Mouse (Mus musculus) midbrain, embryonic 11.5 days (tissue): Measurements from ENCODE around the gene Tmem219. TPM values are rescaled to one million over a fixed set of nuclear protein-coding genes. Genes with fewer than 3 reads are reported as not detected.

Experiments
- ATAC-seq: fragments of 200-750 bp; cut with Nextera tagmentation; 2 replicates; pipeline ENCODE4 v1.8.0; 2017; ENCODE audit warnings: moderate TSS enrichment, moderate library complexity; ENCODE audit not compliant: low FRiP score
- DNase-seq: peaks from one replicate; pipeline ENCODE4 v3.0.0; 2015; ENCODE audit warnings: low spot score; ENCODE audit errors: missing footprints
- H3K27ac ChIP-seq: fragments of 300-500 bp; sonication (generic); 2 replicates; pipeline ENCODE4 v1.5.1; 2014; ENCODE audit warnings: low read depth, low read length
- H3K27me3 ChIP-seq: fragments of 300-500 bp; sonication (generic); 2 replicates; pipeline ENCODE4 v1.6.1; 2014; ENCODE audit warnings: mild to moderate bottlenecking, low read length, moderate library complexity, mixed read lengths; ENCODE audit not compliant: control insufficient read depth, insufficient read depth
- H3K36me3 ChIP-seq: fragments of 300-500 bp; sonication (generic); 2 replicates; pipeline ENCODE4 v1.6.1; 2014; ENCODE audit warnings: mild to moderate bottlenecking, low read length, moderate library complexity, mixed read lengths; ENCODE audit not compliant: control insufficient read depth, insufficient read depth
- H3K4me1 ChIP-seq: fragments of 300-500 bp; sonication (generic); 2 replicates; pipeline ENCODE4 v1.6.1; 2014; ENCODE audit warnings: low read length; ENCODE audit not compliant: control insufficient read depth, insufficient read depth
- H3K4me2 ChIP-seq: fragments of 300-500 bp; sonication (generic); 2 replicates; pipeline ENCODE4 v1.6.1; 2014; ENCODE audit warnings: mild to moderate bottlenecking, moderate library complexity
- H3K4me3 ChIP-seq: fragments of 300-500 bp; sonication (generic); 2 replicates; pipeline ENCODE4 v1.5.1; 2014; ENCODE audit warnings: low read depth, low read length
- H3K9ac ChIP-seq: fragments of 300-500 bp; sonication (generic); 2 replicates; pipeline ENCODE4 v1.6.1; 2014; ENCODE audit warnings: low read length
- H3K9me3 ChIP-seq: fragments of 300-500 bp; sonication (generic); 2 replicates; pipeline ENCODE4 v1.6.1; 2016; ENCODE audit warnings: low read length; ENCODE audit not compliant: control insufficient read depth
- WGBS: fragments of 180-500 bp; shearing (Covaris S2); extraction: QIAGEN DNeasy Blood & Tissue Kit; methylation state at CpG from one replicate; pipeline ENCODE4 v1.1.7; 2014; 5-methylcytosine and 5-hydroxymethylcytosine counted together
- polyA plus RNA-seq: library from polyadenylated mRNA; unstranded; fragments of >200 nt; fragmentation: Nextera tagmentation; extraction: Ambion mirVana; gene quantifications from 2 replicates; pipeline ENCODE4 v1.2.1, GENCODE M21; 2014

Gene Tmem219
- polyA plus RNA-seq, 1 experiment from 2014 or later = 26.5 TPM

GRCm38 (mm10) chr7:126883731-126884181 lies 39.0 kb downstream of the Tmem219 start:
- H3K27me3 ChIP-seq = no peaks in the 10 kb centered on the region
- H3K4me3 ChIP-seq = peak overlapping the region; percentile 75
- H3K36me3 ChIP-seq = peaks cover 10% of the 10 kb centered on the region
- ATAC-seq (0 out of 2 replicates have a peak, but pooled peaks have one; percentile 8), DNase-seq (peak; percentile 91)
- peak overlapping the region; percentile 98 for H3K4me2 ChIP-seq
- peak overlapping the region; percentile 86 for H3K9ac ChIP-seq
- H3K4me1 ChIP-seq = peaks cover 23% of the 10 kb centered on the region
- WGBS = 0% methylated on average over 13 of the region's 15 CpGs
- 0 out of 2 replicates have a peak overlapping the region, but pooled peaks have one; percentile 16 for H3K27ac ChIP-seq
- no peaks in the 10 kb centered on the region for H3K9me3 ChIP-seq

DNA sequence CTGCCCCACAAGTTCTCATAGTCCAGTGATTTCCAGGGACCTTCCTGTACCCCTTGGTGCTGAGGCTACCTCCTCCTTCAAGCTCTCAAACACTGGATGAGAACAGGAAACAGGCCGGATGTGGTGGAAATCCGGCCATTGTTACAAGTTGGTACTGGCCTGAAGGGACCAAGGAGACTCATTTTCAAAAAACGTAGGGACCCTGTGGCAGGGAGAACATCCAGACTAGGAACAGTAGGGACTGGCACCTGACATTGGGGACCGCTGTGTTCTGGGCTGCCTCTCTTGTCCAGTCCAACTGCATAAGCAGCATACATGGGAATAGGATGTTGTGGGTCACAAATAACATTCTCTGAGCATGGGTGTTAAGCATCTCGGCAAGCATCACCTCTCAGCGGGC lies 41.7 kb downstream of the Tmem219 start:
- Histone ChIP-seq H3K4me1 (peaks cover 23% of the 10 kb centered on the region), H3K9me3 (no peaks in the 10 kb centered on the region), H3K27ac (no peak overlapping the region), H3K4me3 (no peak overlapping the region; the same call in 1 of the 2 replicates), H3K9ac (0 out of 2 replicates have a peak overlapping the region, but pooled peaks have one; percentile 4), H3K36me3 (peaks cover 19% of the 10 kb centered on the region), H3K27me3 (no peaks in the 10 kb centered on the region), H3K4me2 (peak overlapping the region; percentile 10; the same call in 1 of the 2 replicates)
- DNase-seq (peak; percentile 31), ATAC-seq (no peak)
- WGBS = 84% methylated on average over 6 of the region's 6 CpGs

- 92% methylated on average over 1 of the region's 1 CpGs for WGBS
- Histone ChIP-seq H3K9me3 (no peaks in the 10 kb centered on the region), H3K27ac (no peak overlapping the region), H3K4me3 (no peak overlapping the region), H3K4me1 (peaks cover 8% of the 10 kb centered on the region), H3K4me2 (no peak overlapping the region), H3K9ac (no peak overlapping the region), H3K36me3 (peaks cover 49% of the 10 kb centered on the region), H3K27me3 (no peaks in the 10 kb centered on the region)
- no peak for ATAC-seq
- peak; percentile 73 for DNase-seq
These were observed 45.5 kb downstream of the Tmem219 start for GRCm38 (mm10) chr7:126877239-126877638.

GRCm38 (mm10) chr7:126870520-126870891 lies 52.2 kb downstream of the Tmem219 start:
- H3K9ac ChIP-seq = no peak overlapping the region
- DNase-seq (no peak), ATAC-seq (no peak)
- no peak overlapping the region for H3K27ac ChIP-seq
- no peaks in the 10 kb centered on the region for H3K4me1 ChIP-seq
- H3K9me3 ChIP-seq = no peaks in the 10 kb centered on the region
- H3K36me3 ChIP-seq = peaks cover 59% of the 10 kb centered on the region
- H3K27me3 ChIP-seq = no peaks in the 10 kb centered on the region
- WGBS = 90% methylated on average over 2 of the region's 2 CpGs
- H3K4me3 ChIP-seq = no peak overlapping the region
- H3K4me2 ChIP-seq = no peak overlapping the region

DNA sequence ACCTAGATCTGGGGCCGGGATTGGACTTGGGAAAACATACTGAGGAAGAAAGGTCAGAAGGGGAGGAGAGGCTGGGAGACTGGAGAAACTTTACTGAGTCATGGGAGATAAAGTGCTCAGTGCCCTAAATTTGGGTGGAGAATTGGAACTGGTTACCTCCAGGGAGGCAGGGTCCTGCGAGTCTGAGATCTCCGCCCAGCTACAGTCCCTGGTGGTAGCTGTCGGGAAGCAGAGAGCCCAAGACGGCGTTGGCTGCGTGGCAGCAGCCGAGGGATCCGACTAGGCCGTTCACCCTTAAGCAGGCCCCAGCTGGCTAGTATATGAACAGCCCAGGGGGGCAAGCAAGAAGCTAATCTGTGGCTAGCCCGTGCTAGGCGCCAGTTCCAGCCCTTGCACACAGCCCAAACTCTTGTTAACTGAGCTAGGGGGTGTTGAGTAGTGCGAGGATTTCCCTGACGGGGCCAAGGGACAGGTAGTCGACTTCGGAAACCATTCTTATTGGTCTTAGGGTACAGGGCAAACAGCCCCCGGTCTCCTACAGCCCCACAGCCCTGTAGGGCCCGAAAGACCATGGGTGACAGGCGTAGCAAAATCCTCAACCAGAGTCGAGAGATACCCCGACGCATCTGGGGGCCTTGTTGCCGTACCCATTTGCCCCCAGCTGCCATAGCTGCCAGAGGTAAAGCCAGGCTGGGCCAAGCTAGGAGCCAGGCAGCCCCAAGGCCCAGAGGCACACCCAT lies 52.8 kb downstream of the Tmem219 start:
- no peaks in the 10 kb centered on the region for H3K9me3 ChIP-seq
- H3K36me3 ChIP-seq = peaks cover 55% of the 10 kb centered on the region
- WGBS = 91% methylated on average over 23 of the region's 23 CpGs
- no peaks in the 10 kb centered on the region for H3K4me1 ChIP-seq
- no peak overlapping the region for H3K4me3 ChIP-seq
- no peak for ATAC-seq
- H3K27ac ChIP-seq = no peak overlapping the region
- H3K27me3 ChIP-seq = no peaks in the 10 kb centered on the region
- DNase-seq = no peak
- no peak overlapping the region for H3K9ac ChIP-seq
- no peak overlapping the region for H3K4me2 ChIP-seq

DNA sequence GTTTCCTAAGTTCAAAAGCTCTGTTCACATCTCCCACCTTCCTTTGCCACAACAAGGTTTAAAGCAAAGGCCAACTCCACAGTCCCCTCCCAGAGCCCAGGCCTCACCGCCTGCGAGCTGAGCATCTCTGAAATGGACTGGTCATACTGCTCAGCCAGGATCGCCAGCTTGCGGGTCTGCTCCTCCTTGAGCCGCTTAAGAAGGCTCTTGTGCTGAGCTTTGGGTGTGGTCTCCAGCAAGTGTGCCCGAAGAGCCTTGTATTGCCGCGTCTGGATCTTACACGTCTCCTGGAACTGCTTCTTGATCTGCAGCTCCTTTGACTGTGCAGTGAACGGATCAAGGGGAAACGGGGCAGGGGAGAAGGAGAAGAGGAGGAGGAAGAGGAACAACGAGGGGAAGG lies 54.7 kb downstream of the Tmem219 start:
- Histone ChIP-seq H3K36me3 (peaks cover 52% of the 10 kb centered on the region), H3K4me3 (no peak overlapping the region)

DNA sequence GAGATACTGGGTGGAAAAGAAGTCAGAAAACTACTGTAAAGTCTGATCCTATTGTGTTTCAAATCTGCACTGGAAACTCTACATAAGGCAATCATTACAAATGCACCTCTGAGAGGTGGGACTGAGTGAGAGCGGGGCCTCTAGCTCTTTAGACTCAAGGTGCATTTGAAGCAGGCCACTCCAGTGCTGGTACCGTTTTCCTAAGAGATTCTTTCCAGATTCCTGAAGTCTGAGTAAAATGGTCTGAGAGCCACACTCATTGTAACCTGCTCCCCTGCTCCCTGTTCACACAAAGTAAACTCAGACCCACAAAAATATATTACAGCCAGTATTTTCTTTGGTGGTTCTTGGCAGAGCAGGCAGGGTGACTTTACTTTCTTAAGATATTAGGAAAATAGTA lies 55.2 kb downstream of the Tmem219 start:
- Histone ChIP-seq H3K4me2 (no peak overlapping the region), H3K9ac (no peak overlapping the region), H3K4me3 (no peak overlapping the region), H3K27ac (no peak overlapping the region), H3K4me1 (peaks cover 19% of the 10 kb centered on the region), H3K36me3 (peaks cover 47% of the 10 kb centered on the region), H3K9me3 (no peaks in the 10 kb centered on the region), H3K27me3 (no peaks in the 10 kb centered on the region)
- WGBS = 90% methylated on average over 2 of the region's 2 CpGs
- ATAC-seq (no peak), DNase-seq (no peak)

More for the DNA sequence above, 54.7 kb downstream of the Tmem219 start:
- ATAC-seq (no peak), DNase-seq (no peak)
- Histone ChIP-seq H3K4me1 (peaks cover 15% of the 10 kb centered on the region), H3K9ac (no peak overlapping the region), H3K27ac (no peak overlapping the region), H3K27me3 (no peaks in the 10 kb centered on the region), H3K4me2 (no peak overlapping the region), H3K9me3 (no peaks in the 10 kb centered on the region)
- 86% methylated on average over 12 of the region's 12 CpGs for WGBS

GRCm38 (mm10) chr7:126863791-126864190 lies 58.9 kb downstream of the Tmem219 start:
- ATAC-seq (no peak), DNase-seq (no peak)
- Histone ChIP-seq H3K4me2 (peak overlapping the region; percentile 66), H3K4me3 (peak overlapping the region; percentile 57), H3K9ac (peak overlapping the region; percentile 81), H3K27ac (peak overlapping the region; percentile 77; the same call in 1 of the 2 replicates), H3K4me1 (peaks cover 26% of the 10 kb centered on the region), H3K27me3 (no peaks in the 10 kb centered on the region), H3K36me3 (peaks cover 31% of the 10 kb centered on the region), H3K9me3 (no peaks in the 10 kb centered on the region)
- WGBS = 71% methylated on average over 6 of the region's 6 CpGs

DNA sequence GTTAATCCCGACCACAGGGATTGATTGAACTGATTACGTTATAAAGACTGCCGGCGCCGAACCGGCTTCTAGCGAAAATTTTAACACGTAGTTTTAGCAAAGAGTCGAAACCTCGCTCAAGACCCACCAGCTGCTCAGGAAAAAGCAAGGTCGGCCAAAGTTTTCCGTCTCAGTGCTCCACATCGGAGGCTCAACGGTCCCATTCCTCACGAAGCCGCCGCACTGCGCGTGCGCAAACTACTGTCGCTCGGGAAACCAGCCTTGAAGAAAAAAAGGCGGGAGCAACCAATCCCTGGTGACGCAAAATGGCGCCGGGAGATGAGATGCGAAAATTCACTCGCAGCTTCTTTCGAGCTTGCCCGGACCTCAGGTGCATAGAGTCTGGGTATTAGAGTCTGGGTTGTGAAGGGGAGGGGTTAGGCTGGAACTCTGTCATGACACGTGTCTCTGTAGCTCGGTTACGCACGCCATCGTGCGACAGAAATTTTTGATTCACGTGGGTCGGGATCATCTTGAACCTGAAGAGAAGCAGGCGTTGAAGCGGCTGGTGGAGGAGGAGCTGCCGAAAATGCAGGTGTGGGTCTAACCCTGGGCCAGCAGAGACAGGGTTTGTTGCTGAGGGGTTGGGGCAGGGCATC lies 60.5 kb downstream of the Tmem219 start, which contains the start of gene Ino80e:
Gene Ino80e, minus strand, starts transcription at position 231 of the 638 bp plus-strand sequence.
- ATAC-seq (peak; percentile 69), DNase-seq (peak; percentile 100)
- Histone ChIP-seq H3K9ac (peak within 1 kb of the TSS; percentile 81), H3K4me2 (peak within 1 kb of the TSS; percentile 66), H3K36me3 (peaks cover 25% of the 10 kb centered on the region), H3K4me3 (peak within 1 kb of the TSS; percentile 57), H3K4me1 (peaks cover 26% of the 10 kb centered on the region), H3K27ac (peak within 1 kb of the TSS; percentile 77), H3K9me3 (no peaks in the 10 kb centered on the region), H3K27me3 (no peaks in the 10 kb centered on the region)
- under 1% methylated on average over 41 of the region's 41 CpGs for WGBS
